Mouse (Mus musculus) heart, postnatal 0 days (tissue): ENCODE measurements around the gene Fam171a1.

Experiments
- CTCF ChIP-seq: IDR thresholded peaks from 2 replicates; pipeline ENCODE4 v1.5.1; 2016; ENCODE audit warnings: antibody characterized with exemption, control low read depth, low read depth
- EP300 ChIP-seq: IDR thresholded peaks from 2 replicates; pipeline ENCODE4 v1.6.1; 2016; ENCODE audit warnings: antibody characterized with exemption, low read depth

GRCm38 (mm10) chr2:3122571-3122970, 8.5 kb downstream of the Fam171a1 start:
- TF ChIP-seq CTCF = no peak
- TF ChIP-seq EP300 = no peak
